Mouse (Mus musculus) brown adipose tissue, adult 24 weeks (tissue): ENCODE measurements around the gene Ppp1r32. TPM values are rescaled to one million over a fixed set of nuclear protein-coding genes. Genes with fewer than 3 reads are reported as not detected.

Experiments used
- H3K27ac ChIP-seq: fragments of 200-500 bp; replicated peaks from 2 replicates; pipeline ENCODE4 v1.5.1; 2012; ENCODE audit warnings: low read depth, mild to moderate bottlenecking, low read length
- H3K4me1 ChIP-seq: fragments of 200-500 bp; 2 replicates; pipeline ENCODE4 v1.6.1; 2012; ENCODE audit warnings: low read length, mixed read lengths; ENCODE audit not compliant: control insufficient read depth, insufficient read depth, insufficient read length
- H3K4me3 ChIP-seq: fragments of 200-500 bp; 2 replicates; pipeline ENCODE4 v1.5.1; 2012; ENCODE audit warnings: low read depth, mild to moderate bottlenecking, low read length, moderate library complexity; ENCODE audit not compliant: insufficient read depth
- polyA plus RNA-seq: library from polyadenylated mRNA; stranded (reverse); fragments of >200 nt; gene quantifications from 2 replicates; pipeline ENCODE4 v1.2.4, GENCODE M21; 2012; ENCODE audit not compliant: missing spikeins, insufficient read depth, insufficient read length

The Ppp1r32 gene
- polyA plus RNA-seq, 1 experiment: not detected

DNA sequence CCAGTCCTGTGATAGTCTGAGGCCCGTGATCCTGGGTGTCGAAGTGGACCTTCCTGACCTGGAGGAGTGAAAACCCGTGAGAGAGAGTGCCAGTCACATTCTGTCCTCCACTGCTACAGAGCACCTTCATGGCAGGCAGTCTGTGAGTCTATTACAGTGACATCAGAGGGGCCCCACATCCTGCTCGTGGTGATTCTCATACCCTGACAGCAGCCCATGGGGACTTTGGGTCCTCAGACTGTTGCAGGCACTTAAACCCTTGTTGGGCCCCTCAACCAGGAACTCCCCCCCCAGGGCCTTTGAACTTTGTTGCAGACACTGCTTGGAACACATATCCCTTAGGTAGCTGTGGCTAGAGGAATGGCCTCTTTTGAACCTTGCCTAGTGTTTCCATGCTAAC lies 3.2 kb downstream of the Ppp1r32 start:
- H3K27ac ChIP-seq: no peak overlapping the region
- no peak overlapping the region for H3K4me3 ChIP-seq
- H3K4me1 ChIP-seq: no peaks in the 10 kb centered on the region

DNA sequence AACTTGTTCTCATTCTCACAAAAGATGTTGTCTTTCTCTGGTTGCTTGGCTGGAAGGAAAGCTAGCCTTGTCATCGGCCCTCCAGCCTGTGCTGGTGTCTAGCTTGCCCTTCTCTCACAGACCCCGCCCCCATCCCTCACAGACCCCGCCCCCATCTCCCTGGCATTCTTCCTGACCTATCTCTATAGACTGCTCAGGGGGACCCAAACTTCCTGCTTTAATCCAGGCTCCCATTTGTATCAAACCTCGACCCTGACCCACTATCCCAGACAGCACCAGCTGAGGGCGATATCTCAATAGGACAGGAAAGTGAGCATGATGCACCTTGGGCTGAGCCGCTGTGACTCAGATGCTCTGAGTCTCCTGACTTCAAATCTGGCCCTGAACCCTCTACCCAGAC lies 8.9 kb downstream of the Ppp1r32 start:
- Histone ChIP-seq H3K27ac (no peak overlapping the region), H3K4me3 (no peak overlapping the region), H3K4me1 (no peaks in the 10 kb centered on the region)

DNA sequence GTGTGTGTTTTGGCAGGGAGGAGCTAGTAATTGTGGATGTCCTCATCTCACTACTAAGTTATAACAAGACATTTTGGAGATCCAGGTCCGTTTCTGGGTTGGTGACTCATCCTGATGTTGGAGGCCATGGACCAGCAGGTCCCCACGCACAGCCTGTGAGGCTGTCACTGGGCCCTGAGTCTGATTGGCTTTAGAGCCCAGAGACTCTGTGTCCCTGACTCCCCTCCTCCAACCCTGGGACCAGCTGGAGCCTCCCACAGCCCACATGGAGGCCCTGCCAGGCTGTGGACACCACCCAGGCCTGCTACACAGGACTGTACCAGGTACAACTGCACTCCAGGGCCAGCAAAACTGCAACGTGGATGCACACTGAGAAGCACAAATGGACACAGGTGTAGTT lies 9.8 kb downstream of the Ppp1r32 start:
- H3K4me1 ChIP-seq: no peaks in the 10 kb centered on the region
- no peak overlapping the region for H3K27ac ChIP-seq
- H3K4me3 ChIP-seq: no peak overlapping the region

DNA sequence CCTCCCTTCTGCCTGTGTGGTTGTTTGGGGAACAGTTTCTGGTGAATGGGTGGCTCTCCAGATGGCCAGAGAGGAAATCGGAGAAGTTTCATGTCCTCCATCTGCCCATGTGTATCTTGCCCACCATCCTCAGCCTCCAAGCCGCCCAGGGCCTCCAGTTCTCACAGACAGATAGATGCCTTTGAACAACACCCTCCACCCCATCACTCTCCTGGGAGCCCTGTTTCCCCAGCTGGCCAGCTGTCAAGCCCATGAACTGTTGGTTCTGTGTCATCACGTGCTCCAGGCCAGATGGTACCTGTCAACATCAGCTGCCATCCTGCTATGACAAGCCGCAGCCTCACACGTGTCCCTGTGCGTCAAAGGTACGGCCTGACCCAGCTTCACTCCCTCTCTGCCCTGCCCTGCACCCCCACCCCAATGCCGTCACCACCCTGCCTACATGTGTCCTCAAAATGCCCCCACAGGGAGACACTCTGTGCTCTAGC lies 13.5 kb downstream of the Ppp1r32 start:
- H3K4me1 ChIP-seq: no peaks in the 10 kb centered on the region
- H3K27ac ChIP-seq: no peak overlapping the region
- H3K4me3 ChIP-seq: no peak overlapping the region

DNA sequence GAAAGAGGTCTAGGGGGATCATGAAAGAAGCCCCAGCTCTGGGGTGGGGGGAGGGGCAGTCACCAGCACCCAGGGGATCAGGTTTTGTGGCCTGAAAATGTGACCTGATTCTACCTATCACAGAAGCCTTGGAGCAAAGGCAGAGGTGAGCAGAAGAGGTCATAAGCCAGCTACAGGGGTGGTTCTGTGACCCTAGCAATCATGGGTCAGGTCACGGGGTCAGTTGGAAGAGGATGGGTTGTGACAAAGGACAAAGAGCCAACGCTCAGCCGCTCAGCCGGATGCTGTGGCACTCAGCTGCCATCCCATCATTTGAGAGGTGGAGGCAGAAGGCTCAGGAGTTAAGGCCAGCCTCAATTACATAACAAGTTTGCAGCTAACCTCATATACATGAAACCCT lies 18.3 kb downstream of the Ppp1r32 start:
- no peaks in the 10 kb centered on the region for H3K4me1 ChIP-seq
- no peak overlapping the region for H3K4me3 ChIP-seq
- no peak overlapping the region for H3K27ac ChIP-seq

DNA sequence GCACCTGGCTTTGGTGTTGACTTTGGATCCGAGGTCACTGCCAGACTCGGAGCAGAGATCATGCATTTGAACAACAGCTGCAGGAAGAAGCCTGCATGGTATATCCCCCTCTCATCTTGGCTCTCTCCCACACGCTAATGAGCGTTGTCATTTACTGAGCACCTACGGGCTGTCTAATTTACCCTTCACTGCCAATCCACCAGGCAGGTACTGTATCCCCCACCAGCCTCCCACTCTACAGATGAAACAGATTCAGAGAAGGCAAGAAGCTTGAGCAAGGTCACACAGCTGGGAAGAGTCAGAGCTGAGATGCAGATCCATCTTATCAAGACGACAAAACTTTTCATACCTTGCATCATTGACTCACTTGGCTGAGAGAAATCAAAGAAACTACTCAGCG lies 21.1 kb downstream of the Ppp1r32 start:
- no peak overlapping the region for H3K27ac ChIP-seq
- H3K4me3 ChIP-seq: no peak overlapping the region
- H3K4me1 ChIP-seq: no peaks in the 10 kb centered on the region

DNA sequence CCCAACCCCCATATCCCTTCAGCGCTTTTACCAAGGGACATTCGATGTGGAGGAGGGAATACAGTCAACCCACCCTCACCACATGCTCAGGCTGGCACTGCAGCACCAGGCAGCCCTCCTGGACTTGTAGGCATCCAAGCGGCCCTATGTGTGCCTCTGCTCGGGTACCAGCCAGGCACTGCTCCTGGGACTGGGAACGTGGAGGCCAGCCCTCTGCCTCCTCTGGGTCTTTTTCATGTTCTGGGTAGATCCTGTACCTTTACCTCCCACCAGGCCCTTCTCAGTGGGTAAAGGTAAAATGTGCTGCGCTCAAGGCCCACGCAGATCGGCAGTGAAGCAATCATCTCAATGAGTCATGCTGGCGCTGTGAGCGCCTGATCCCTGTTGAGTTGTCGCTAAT lies 22.8 kb downstream of the Ppp1r32 start:
- Histone ChIP-seq H3K4me3 (no peak overlapping the region), H3K27ac (no peak overlapping the region), H3K4me1 (no peaks in the 10 kb centered on the region)

DNA sequence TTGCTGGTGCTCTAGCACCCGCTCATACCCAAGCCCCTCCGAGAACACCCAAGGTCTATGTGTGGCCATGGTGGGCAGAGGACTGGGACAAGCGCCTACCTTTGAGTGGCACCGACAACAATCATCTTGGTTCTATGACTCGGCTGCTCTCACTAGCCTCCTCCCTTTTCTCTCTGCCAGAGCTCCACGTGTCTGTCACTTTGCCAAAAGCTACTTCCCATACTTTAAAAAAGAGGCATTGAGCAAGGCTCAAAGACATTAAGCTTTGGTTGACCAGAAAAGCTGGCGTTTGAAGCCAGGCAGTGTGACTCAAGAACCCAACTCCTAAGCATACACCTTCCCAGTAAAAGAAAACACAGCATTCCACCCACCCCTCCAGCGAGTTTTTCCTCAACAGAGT lies 24.6 kb downstream of the Ppp1r32 start:
- Histone ChIP-seq H3K4me1 (no peaks in the 10 kb centered on the region), H3K27ac (no peak overlapping the region), H3K4me3 (peak overlapping the region; percentile 19; the same call in 1 of the 2 replicates)

DNA sequence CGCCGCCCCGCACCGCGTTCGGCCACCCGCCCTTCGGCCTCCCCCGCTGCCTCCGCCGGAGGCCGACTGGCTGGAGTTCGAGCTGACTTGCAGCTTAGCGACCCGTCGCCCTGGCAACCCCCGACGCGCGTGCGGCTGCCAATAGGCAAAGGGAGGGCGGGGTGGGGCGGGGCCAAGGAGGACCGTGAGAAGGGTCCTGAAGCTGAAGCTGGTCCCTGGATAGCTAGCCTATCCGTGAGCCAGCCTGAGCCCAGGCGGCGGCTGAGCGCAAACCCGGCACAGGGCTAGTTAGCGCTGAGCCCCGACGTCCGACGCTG lies 25.3 kb downstream of the Ppp1r32 start:
- no peak overlapping the region for H3K27ac ChIP-seq
- H3K4me3 ChIP-seq: 0 out of 2 replicates have a peak overlapping the region, but pooled peaks have one; percentile 7
- H3K4me1 ChIP-seq: no peaks in the 10 kb centered on the region

DNA sequence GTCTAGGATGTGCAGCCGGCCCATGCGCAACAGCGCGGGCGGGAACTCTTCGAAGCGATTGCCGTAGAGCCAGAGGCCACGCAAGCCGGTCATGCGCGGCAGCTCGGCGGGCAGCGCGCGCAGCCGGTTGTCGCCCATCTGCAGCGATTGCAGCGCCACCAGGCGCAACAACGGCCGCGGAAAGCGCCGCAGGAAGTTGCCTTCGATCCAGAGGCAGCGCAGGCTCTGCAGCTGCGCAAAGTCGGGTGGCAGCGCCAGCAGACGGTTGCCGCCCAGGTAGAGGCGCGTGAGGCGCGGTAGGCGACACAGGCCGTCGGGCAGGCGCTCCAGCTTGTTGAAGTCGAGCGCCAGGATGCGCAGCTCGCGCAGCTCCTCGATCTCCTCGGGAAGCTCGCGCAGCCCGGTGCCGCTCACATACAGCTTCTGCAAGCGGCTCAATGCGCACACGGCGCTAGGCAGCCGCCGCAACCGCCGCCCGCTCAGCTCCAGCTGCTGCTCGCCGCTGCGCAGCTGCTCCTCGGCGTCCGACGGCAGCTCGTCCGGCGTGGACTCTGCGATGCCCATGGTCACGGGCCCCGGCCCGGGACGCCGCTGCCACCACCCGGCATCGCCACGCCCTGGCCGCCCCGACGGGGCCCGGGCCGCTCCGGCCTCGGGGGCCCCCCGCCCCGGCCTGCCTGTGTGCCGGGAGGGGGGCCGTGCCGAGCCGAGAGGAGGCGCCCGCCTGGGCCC lies 25.8 kb downstream of the Ppp1r32 start, which contains the start of gene Lrrc10b:
TSS of gene Lrrc10b (minus strand) at position 722 of the 732 bp plus-strand sequence.
- peak within 1 kb of the TSS; percentile 41 for H3K4me3 ChIP-seq
- H3K4me1 ChIP-seq: no peaks in the 10 kb centered on the region
- H3K27ac ChIP-seq: no peak within 1 kb of the TSS

DNA sequence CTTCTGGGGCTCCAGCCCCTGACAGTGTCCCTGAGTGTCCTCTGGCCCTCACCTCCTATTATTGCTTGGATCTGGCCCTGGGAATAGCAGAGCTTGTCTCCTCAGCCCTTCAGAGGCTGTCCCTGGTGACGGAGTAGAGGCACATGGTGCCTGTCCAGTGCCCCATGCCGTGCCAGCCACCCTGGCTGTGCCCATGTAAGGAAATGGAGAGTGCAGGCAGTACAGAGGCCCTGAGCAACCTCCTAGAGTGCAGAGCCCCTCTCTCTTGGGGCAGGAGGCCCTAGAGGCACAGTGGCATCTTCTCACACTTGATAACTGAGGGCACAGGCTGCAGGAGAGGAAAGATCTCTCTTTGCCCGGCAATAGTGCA lies 27.3 kb downstream of the Ppp1r32 start:
- Histone ChIP-seq H3K27ac (no peak overlapping the region), H3K4me1 (no peaks in the 10 kb centered on the region), H3K4me3 (no peak overlapping the region)

DNA sequence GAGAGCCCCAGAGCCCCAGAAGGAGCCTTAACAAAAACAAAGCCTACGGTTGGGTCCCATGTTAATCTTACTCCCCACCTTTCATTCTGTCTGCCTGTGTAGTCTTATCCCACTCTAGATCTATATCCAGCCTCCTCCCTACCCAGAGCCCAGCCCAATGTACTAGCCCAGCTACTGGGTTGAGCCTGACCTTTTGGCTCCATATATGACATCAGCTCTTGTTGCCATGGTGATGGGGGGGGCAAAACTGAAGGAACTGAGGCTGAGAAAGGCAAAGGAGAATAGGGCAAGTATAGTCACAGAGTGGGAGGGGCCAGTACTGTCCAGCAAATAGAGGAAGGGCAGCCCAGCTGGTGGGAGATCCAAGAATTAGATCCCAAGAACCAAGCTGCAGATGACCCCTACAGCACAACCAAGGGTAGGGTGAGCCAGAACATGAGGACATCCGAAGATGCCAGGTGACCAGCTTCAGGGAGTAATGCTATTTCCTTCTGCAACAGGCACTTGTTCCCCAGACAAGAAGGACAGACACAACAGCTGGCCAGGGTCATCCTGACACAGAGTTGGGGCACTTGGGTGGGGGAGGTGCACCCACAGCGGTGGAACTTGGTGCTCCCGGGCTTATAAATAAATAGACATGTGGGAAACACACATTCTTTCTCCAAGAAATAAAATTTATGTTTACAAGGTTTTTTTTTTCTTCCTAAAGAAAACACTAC lies 27.9 kb downstream of the Ppp1r32 start:
- no peaks in the 10 kb centered on the region for H3K4me1 ChIP-seq
- H3K27ac ChIP-seq: no peak overlapping the region
- H3K4me3 ChIP-seq: no peak overlapping the region

DNA sequence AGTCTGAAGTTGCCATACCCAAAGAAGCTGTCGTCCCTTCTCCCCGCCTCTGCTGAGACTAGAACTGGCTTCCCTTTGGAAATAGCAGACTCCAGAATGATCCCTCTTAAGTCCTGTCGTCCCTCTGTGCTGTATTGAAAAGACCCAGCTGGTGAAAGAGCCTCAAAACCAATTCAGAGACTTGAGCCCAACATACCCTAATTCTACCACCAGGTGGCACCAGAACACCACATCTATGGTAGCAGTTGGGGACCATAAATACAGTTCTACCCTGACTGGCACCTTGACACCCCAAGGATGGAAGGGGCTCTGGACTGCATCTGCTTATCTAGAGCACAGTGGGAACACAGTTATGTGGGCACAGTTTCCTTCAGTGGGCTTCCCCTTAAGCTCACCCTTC lies 33.0 kb downstream of the Ppp1r32 start:
- no peak overlapping the region for H3K4me3 ChIP-seq
- H3K27ac ChIP-seq: no peak overlapping the region
- no peaks in the 10 kb centered on the region for H3K4me1 ChIP-seq

DNA sequence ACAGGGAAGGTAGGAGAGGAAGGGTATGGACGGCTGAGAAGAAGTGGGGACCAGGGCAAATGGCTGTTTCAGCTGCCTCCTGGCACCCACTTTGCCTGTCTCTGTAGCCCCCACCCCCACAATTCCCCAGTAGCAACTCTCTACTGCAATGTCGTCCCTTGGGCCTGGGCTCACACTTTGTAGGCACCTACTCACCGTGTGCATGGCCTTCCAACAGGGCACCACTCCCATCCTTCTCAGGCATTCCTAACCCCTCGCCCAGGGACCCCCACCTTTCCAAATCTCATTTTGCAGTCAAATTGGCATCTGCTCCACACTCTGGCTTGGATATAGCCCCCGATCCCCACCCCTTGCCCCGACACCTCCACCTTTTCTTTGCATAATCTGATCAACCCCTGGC lies 33.5 kb downstream of the Ppp1r32 start:
- H3K4me1 ChIP-seq: no peaks in the 10 kb centered on the region
- H3K27ac ChIP-seq: no peak overlapping the region
- no peak overlapping the region for H3K4me3 ChIP-seq

DNA sequence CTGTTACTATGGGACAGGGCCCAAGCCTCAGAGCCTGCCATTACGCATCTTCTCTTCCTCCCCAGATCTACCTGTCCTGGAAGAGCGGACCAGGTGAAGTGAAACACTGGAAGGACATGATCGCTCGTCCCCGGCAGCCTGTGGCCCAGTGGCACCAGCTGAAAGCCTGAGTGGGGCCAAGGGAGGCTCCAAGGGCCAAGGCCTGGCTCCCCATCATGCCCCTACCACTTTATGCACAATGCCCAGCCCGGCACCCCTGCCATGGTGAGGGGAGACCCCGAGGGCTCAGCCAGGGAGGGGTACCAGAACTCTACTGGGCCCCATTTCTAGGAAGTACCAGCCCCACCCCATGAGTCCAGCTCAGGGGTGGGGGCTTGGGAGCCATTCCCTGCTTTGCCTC lies 34.5 kb downstream of the Ppp1r32 start:
- no peak overlapping the region for H3K27ac ChIP-seq
- no peaks in the 10 kb centered on the region for H3K4me1 ChIP-seq
- H3K4me3 ChIP-seq: no peak overlapping the region
